Comparison of ENCODE assay signal across 26 mouse cellular contexts in genomic region chr5:144853931-144854330, GRCm38 (mm10).
DNase-seq lines count a peak whose midpoint lies in the region; ATAC-seq and TF ChIP-seq lines count a peak whose summit lies in the region.
"Had no signal": no experiment of that assay in that cellular context is flagged by ENCODE, and none has a peak within 500 bp of the region (broad histone marks: within the 10 kb centered on the region; RNA-seq: fewer than 3 reads in every experiment).

No protein-coding gene starts in this region.

- no peak overlapping the region for H3K4me2 ChIP-seq in intestine, postnatal 0 days (replicated peaks; ENCODE audit: low read depth)
- H3K4me2 ChIP-seq in intestine, embryonic 16.5 days (ENCODE audit: low read depth, low read length) = no peak overlapping the region
- no peak overlapping the region for H3K4me2 ChIP-seq in midbrain, embryonic 12.5 days (replicated peaks)
- no peak overlapping the region for H3K4me2 ChIP-seq in midbrain, embryonic 16.5 days (ENCODE audit: low read length)
- H3K4me2 ChIP-seq: embryonic facial prominence, embryonic 13.5 days; hindbrain, embryonic 14.5 days; limb, embryonic 13.5 days; liver, embryonic 13.5 days; lung, embryonic 15.5 days; midbrain, embryonic 11.5 days had no signal

- intact Hi-C loops in gastrocnemius, adult 2 months (cut with DNase I) = no loop called here

- 85% methylated on average over 5 of the region's 5 CpGs for WGBS in intestine, postnatal 0 days
- WGBS in intestine, embryonic 16.5 days = 87% methylated on average over 5 of the region's 5 CpGs
- 92% methylated on average over 5 of the region's 5 CpGs for WGBS in midbrain, embryonic 12.5 days
- WGBS in midbrain, embryonic 16.5 days = 93% methylated on average over 5 of the region's 5 CpGs

- no peak for ATAC-seq in intestine, postnatal 0 days
- no peak for ATAC-seq in intestine, embryonic 16.5 days
- ATAC-seq in midbrain, embryonic 12.5 days (ENCODE audit: low FRiP score, low read depth) = 0 out of 2 replicates have a peak, but pooled peaks have one; percentile 19
- no peak for ATAC-seq in midbrain, embryonic 16.5 days
- ATAC-seq: activated CD4-positive, CD25-positive, alpha-beta regulatory T cell, adult 4 months; CD4-positive, CD25-positive, alpha-beta regulatory T cell, adult 4 months; forebrain, embryonic 14.5 days; Patski had no signal

- TF ChIP-seq CTCF in gastrocnemius, adult 2 months (IDR thresholded peaks at IDR 0.05) = peak; percentile 44
- TF ChIP-seq CTCF in intestine, postnatal 0 days (IDR thresholded peaks at IDR 0.05; ENCODE audit: low read depth) = peak; percentile 41

- H3K9ac ChIP-seq in intestine, postnatal 0 days (ENCODE audit: low read depth, low read length) = no peak overlapping the region
- H3K9ac ChIP-seq in intestine, embryonic 16.5 days (ENCODE audit: low read depth, low read length) = no peak overlapping the region
- H3K9ac ChIP-seq in midbrain, embryonic 12.5 days (replicated peaks) = no peak overlapping the region
- H3K9ac ChIP-seq in midbrain, embryonic 16.5 days (ENCODE audit: low read depth, low read length) = no peak overlapping the region
- H3K9ac ChIP-seq: embryonic facial prominence, embryonic 13.5 days; hindbrain, embryonic 14.5 days; limb, embryonic 13.5 days; liver, embryonic 13.5 days; lung, embryonic 15.5 days had no signal

- DNase-seq in gastrocnemius, adult 2 months = no peak
- no peak for DNase-seq in gastrocnemius, adult 18-20 months (ENCODE audit: low spot score)
- DNase-seq in frontal cortex, postnatal 10 days (ENCODE audit: low spot score in 2 of 2) = no peak
- DNase-seq: adrenal gland, adult 8-10 months; gastrocnemius, postnatal 36 days; heart, postnatal 14 days; kidney, adult 9 months; kidney, postnatal 36 days; layer of hippocampus, adult 9-11 months; liver, embryonic 13.5 days; right cerebral cortex, postnatal 14 days; thymus, postnatal 14 days had no signal

- H3K27ac ChIP-seq in gastrocnemius, adult 2 months = no peak overlapping the region
- no peak overlapping the region for H3K27ac ChIP-seq in intestine, postnatal 0 days (ENCODE audit: low read depth, low read length)
- H3K27ac ChIP-seq in intestine, embryonic 16.5 days (ENCODE audit: low read length) = no peak overlapping the region
- no peak overlapping the region for H3K27ac ChIP-seq in midbrain, embryonic 12.5 days (replicated peaks)
- H3K27ac ChIP-seq in midbrain, embryonic 16.5 days (ENCODE audit: low read length) = no peak overlapping the region
- H3K27ac ChIP-seq: embryonic facial prominence, embryonic 13.5 days; hindbrain, embryonic 14.5 days; limb, embryonic 13.5 days; liver, embryonic 13.5 days; lung, embryonic 15.5 days had no signal

- no peaks in the 10 kb centered on the region for H3K9me3 ChIP-seq in intestine, postnatal 0 days (ENCODE audit: control insufficient read depth)
- no peaks in the 10 kb centered on the region for H3K9me3 ChIP-seq in intestine, embryonic 16.5 days (ENCODE audit: control insufficient read depth, low read length)
- H3K9me3 ChIP-seq in midbrain, embryonic 12.5 days = no peaks in the 10 kb centered on the region
- no peaks in the 10 kb centered on the region for H3K9me3 ChIP-seq in midbrain, embryonic 16.5 days (replicated peaks; ENCODE audit: control insufficient read depth, low read length, poor library complexity, severe bottlenecking)
- H3K9me3 ChIP-seq: G1E; limb, embryonic 13.5 days; liver, embryonic 13.5 days; lung, embryonic 15.5 days had no signal

- no peak overlapping the region for H3K4me3 ChIP-seq in gastrocnemius, adult 2 months
- H3K4me3 ChIP-seq in intestine, postnatal 0 days (ENCODE audit: low read depth, low read length) = no peak overlapping the region
- no peak overlapping the region for H3K4me3 ChIP-seq in intestine, embryonic 16.5 days (ENCODE audit: low read length)
- H3K4me3 ChIP-seq in midbrain, embryonic 12.5 days = no peak overlapping the region
- H3K4me3 ChIP-seq in midbrain, embryonic 16.5 days (ENCODE audit: low read depth, low read length) = no peak overlapping the region
- H3K4me3 ChIP-seq: embryonic facial prominence, embryonic 13.5 days; limb, embryonic 13.5 days; liver, embryonic 13.5 days; lung, embryonic 15.5 days had no signal

- H3K4me1 ChIP-seq in intestine, postnatal 0 days (replicated peaks; ENCODE audit: control insufficient read depth, insufficient read depth, low read length) = no peaks in the 10 kb centered on the region
- no peaks in the 10 kb centered on the region for H3K4me1 ChIP-seq in intestine, embryonic 16.5 days (ENCODE audit: control insufficient read depth, insufficient read depth, low read length)
- H3K4me1 ChIP-seq in midbrain, embryonic 12.5 days = no peaks in the 10 kb centered on the region
- no peaks in the 10 kb centered on the region for H3K4me1 ChIP-seq in midbrain, embryonic 16.5 days (ENCODE audit: control insufficient read depth, insufficient read depth, low read length)
- H3K4me1 ChIP-seq: embryonic facial prominence, embryonic 13.5 days; limb, embryonic 13.5 days; liver, embryonic 13.5 days; lung, embryonic 15.5 days had no signal

- H3K27me3 ChIP-seq in intestine, postnatal 0 days (replicated peaks; ENCODE audit: control insufficient read depth, insufficient read depth, low read length) = no peaks in the 10 kb centered on the region
- no peaks in the 10 kb centered on the region for H3K27me3 ChIP-seq in intestine, embryonic 16.5 days (replicated peaks; ENCODE audit: control insufficient read depth, insufficient read depth, low read length)
- H3K27me3 ChIP-seq in midbrain, embryonic 12.5 days = no peaks in the 10 kb centered on the region
- no peaks in the 10 kb centered on the region for H3K27me3 ChIP-seq in midbrain, embryonic 16.5 days (ENCODE audit: control insufficient read depth, insufficient read depth, low read depth, low read length)
- H3K27me3 ChIP-seq: embryonic facial prominence, embryonic 13.5 days; limb, embryonic 13.5 days; liver, embryonic 13.5 days; lung, embryonic 15.5 days; Patski had no signal

- H3K36me3 ChIP-seq in intestine, postnatal 0 days (ENCODE audit: control insufficient read depth, insufficient read depth) = peaks cover 86% of the 10 kb centered on the region
- peaks cover 51% of the 10 kb centered on the region for H3K36me3 ChIP-seq in intestine, embryonic 16.5 days (ENCODE audit: control insufficient read depth, insufficient read depth, low read length)
- peaks cover 96% of the 10 kb centered on the region for H3K36me3 ChIP-seq in midbrain, embryonic 12.5 days
- H3K36me3 ChIP-seq in midbrain, embryonic 16.5 days (ENCODE audit: control insufficient read depth, insufficient read depth, low read length) = peaks cover 65% of the 10 kb centered on the region
